Mouse (Mus musculus) cerebellum, adult 8-10 months (tissue): ENCODE data around the gene 2210408I21Rik.

Experiments used
- DNase-seq: peaks from one replicate; pipeline ENCODE4 v3.0.0; 2022

The 2210408I21Rik gene

DNA sequence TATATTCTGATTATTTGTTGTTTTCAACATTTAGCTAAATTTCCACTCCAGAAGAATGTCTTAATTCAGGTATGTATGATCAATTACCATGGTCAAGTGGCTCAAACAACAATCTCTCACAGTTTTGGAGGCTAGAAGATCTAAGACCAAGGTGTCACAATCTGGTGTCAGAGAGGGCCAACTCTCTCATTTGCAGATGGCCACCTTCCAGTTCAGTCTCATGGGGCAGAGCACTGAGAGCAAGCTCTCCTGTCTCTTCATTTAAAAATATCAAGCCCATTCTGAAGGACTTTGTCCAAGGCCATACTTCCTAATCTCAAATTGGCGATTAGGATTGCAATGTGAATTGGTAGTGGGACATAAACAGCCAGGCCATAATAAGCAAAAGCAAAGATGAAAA lies 378.7 kb downstream of the 2210408I21Rik start:
- DNase-seq = no peak

DNA sequence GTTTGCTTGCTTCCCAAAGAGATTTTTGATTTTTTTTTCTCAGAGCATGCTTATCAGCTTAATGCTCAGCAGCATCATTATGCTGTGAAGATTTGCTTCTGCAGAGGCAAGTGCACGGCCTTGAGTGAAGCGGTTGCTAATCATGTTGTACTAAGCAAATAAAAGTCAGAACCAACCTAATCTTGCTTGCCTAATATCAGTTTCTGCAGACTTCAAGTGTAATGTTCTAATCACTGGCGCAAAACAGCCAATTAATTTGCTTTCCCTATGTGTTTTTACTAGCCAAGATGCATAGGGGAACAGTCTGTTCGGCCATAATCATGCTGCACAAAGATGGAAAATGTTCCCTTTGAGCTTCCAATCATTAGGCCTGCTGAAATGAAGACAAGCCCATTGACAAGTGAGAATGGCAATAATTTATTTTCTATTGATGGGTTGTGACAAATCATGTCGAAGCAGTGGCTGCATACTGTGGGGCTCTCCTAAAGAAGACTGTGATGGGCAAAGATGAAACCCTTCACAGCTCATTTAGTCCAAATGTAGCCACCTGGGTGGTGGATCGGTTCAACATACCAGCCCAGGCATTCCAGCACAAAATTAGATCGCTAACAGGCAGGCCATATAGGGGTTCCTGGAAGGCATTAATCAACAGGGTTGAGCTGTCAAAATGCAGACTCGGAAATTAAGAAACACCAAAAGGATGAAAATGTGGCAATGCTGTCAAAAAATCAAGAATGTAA lies 393.8 kb downstream of the 2210408I21Rik start:
- DNase-seq = no peak

DNA sequence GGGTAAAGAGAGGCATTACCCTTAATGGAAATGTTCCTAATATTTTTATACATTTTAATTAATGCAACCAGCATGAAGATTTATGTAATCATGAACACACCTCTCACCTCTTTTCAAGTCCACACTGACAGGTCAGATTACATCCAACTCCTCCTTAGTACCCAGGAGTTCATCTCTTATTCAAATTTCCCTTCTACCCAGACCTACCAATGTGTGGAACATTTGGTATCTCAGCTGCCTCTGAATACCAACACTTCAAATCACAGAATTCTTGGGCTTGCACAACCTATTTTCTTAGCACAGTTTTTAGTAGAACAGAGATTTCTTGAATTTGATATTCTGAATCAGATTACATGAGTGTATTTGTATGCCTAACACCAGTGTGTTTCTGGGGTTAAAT lies 394.4 kb downstream of the 2210408I21Rik start:
- no peak for DNase-seq

DNA sequence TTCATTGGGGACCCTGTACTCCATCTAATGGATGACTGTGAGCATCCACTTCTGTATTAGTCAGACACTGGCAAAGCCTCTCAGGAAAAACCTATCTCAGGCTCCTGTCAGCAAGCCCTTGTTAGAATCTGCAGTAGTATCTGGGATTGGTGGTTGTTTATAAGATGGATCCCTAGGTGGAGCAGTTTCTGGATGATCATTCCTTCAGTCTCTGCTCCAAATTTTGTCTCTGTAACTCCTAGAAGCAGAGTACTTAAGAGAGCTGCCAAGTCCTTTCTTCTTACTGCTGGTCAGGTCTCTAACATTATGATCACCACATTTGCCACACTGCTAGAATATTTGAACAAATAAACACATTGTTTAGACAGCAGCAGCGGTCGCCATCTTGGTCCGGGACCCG lies 402.1 kb downstream of the 2210408I21Rik start:
- no peak for DNase-seq

DNA sequence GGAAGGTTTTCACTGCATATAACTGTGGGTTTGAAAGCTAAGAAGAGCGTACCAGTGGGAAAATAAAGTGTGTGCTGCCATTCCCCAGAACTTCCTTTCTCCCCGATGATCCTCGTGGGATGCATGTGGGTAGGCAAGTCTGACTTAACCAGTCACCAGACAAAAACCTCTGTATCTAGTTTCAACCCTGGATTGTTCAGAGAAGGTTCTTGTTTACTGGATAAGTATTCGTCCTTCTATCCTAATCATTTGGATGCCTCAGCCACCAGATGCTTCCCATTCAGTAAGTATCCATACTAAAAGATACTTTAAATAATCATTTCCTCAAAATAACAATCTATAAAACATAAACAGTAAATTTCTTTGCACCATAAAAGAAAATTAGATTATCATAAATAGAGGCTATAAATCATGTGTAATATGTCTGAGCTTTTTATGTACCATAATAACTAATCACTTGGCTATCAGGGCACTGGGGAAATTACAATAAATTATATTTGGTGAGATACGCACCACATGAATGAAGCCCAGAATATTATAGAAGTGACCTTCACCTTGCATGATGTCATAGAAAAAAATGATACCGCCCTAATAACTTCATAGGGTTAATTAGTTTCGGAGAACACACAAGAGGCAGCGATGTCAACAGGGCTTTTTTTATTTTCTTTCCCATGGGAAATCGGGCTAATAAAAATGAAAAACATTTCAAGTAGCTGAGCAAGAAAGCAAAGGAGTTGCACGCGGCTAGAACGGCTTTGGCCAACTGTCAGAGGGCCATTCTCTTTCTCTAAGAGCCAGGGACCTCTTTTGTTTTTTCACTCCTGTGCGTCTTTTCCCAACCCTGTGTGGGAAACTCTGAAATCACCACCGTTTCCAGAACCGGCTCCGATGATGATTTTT lies 412.4 kb downstream of the 2210408I21Rik start:
- no peak for DNase-seq

DNA sequence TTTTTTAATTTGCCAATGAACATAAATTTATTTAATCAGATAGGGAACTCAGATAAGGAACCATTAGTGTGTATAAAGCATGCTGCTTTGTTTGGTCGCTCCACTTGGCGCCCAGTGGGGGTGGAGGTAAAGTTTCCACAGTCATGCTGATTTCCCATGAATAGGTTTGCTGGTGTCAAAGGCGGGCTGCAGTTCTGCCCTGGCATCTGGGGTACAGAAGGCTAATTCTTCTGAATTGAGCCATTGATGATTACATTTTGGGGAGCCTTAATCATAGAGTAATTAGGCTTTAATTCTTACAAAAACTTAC lies 413.0 kb downstream of the 2210408I21Rik start:
- no peak for DNase-seq

DNA sequence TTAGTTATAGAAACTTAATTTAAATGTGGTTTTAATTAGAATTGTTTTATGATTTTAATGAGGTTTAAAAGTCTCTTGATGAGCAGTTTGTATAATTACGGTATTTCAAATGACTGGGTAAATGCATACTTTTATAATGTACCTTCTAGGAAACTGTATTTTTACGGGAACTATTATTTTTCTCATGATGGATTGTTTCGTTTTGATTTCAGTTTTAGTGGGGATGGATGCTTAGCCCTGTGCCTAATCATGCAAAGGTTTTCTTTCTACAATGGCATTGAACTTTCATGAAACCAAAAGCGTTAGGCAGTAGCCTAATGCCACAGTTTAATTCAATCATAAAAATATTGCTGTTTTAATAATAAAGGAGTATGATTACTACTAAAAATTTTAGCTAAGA lies 413.4 kb downstream of the 2210408I21Rik start:
- DNase-seq = no peak

DNA sequence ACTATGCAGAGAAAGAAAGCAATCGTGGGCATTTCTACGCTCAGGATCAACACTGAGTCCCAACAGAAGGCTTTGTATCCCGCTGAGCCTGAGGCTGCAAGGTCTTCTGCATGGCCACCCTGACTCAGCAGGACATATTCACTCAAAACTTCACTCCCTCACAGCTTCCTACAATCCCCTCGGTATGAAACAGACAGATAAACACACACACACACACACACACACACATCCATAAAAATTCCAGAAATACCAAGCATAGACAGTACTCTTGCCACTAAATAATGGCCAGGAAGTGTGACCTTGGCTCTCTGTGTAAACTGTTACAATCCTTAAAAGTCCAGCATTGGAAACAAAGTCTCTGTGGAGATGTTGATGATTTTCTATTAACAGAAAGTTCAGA lies 458.7 kb downstream of the 2210408I21Rik start:
- DNase-seq = no peak

DNA sequence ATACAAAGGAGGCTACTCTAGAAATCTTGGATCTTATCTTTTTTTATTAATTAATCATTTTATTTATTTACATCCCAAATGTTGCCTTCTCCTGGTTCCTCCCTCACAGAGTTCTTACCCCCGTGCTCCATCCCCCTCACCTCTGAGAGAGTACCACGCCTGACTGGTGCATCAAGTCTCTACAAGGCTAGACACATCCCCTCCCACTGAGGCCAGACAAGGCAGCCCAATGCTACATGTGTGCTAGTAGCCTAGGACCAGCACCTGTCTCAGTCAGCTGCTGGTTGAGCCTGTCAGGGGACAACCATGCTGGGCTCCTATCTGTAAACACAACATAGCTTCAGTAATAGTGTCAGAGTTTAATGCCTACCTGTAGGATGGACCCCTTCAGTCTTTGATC lies 480.0 kb downstream of the 2210408I21Rik start:
- DNase-seq = no peak
